ENCODE assay signal across 8 mouse cellular contexts in genomic region chr15:36873058-36873883, GRCm38 (mm10).
A peak's percentile ranks its signal among the peaks of the same experiment; 100 is the strongest.
DNase-seq lines count a peak whose midpoint lies in the region; ATAC-seq and TF ChIP-seq lines count a peak whose summit lies in the region.

No protein-coding gene starts in this region.

- H3K27ac ChIP-seq in embryonic fibroblast, embryonic 13.5 days (ENCODE audit: insufficient read depth, low read length) = peak overlapping the region; percentile 3; the same call in 1 of the 2 replicates
- H3K27ac ChIP-seq in heart, embryonic 16.5 days (ENCODE audit: low read length) = peak overlapping the region; percentile 90
- H3K27ac ChIP-seq in stomach, postnatal 0 days (replicated peaks) = no peak overlapping the region

- no peaks in the 10 kb centered on the region for H3K36me3 ChIP-seq in heart, embryonic 16.5 days (ENCODE audit: control insufficient read depth, insufficient read depth)
- no peaks in the 10 kb centered on the region for H3K36me3 ChIP-seq in stomach, postnatal 0 days (ENCODE audit: control insufficient read depth, insufficient read depth, low read length)

- TF ChIP-seq EP300 in stomach, postnatal 0 days (optimal IDR thresholded peaks at IDR 0.05) = no peak

- no peaks in the 10 kb centered on the region for H3K27me3 ChIP-seq in heart, embryonic 16.5 days (ENCODE audit: control insufficient read depth, insufficient read depth, low read length)
- no peaks in the 10 kb centered on the region for H3K27me3 ChIP-seq in stomach, postnatal 0 days (ENCODE audit: control insufficient read depth, insufficient read depth, low read length)

- WGBS in heart, embryonic 16.5 days = 15% methylated on average over 10 of the region's 10 CpGs
- WGBS in stomach, postnatal 0 days = 10% methylated on average over 10 of the region's 10 CpGs

- TF ChIP-seq CTCF in embryonic fibroblast, embryonic 13.5 days (IDR thresholded peaks at IDR 0.05; ENCODE audit: borderline replicate concordance, insufficient read depth, low read length) = no peak
- no peak for TF ChIP-seq CTCF in stomach, postnatal 0 days (IDR thresholded peaks at IDR 0.05; ENCODE audit: low read depth)

- TF ChIP-seq POLR2A in embryonic fibroblast, embryonic 13.5 days (IDR thresholded peaks at IDR 0.05; ENCODE audit: low read depth, low read length) = no peak

- H3K4me3 ChIP-seq in embryonic fibroblast, embryonic 13.5 days (ENCODE audit: insufficient read depth, low read length) = no peak overlapping the region
- H3K4me3 ChIP-seq in heart, embryonic 16.5 days (ENCODE audit: low read length) = peak overlapping the region; percentile 24
- no peak overlapping the region for H3K4me3 ChIP-seq in stomach, postnatal 0 days (ENCODE audit: low read depth, low read length)

- peak overlapping the region; percentile 52 for H3K9ac ChIP-seq in heart, embryonic 16.5 days (ENCODE audit: low read length)
- no peak overlapping the region; the same call in none of the 2 replicates for H3K9ac ChIP-seq in stomach, postnatal 0 days (ENCODE audit: low read length)

- ATAC-seq in heart, embryonic 16.5 days (replicated peaks; ENCODE audit: extremely low read depth, insufficient read depth, low FRiP score) = peak; percentile 94
- peak; percentile 33 for ATAC-seq in stomach, postnatal 0 days (ENCODE audit: low FRiP score, low TSS enrichment)

- peak overlapping the region; percentile 44 for H3K4me2 ChIP-seq in heart, embryonic 16.5 days (ENCODE audit: low read depth, low read length)
- peak overlapping the region; percentile 12; the same call in 1 of the 2 replicates for H3K4me2 ChIP-seq in stomach, postnatal 0 days (replicated peaks; ENCODE audit: low read depth)

- no peaks in the 10 kb centered on the region for H3K9me3 ChIP-seq in heart, embryonic 16.5 days (replicated peaks; ENCODE audit: control insufficient read depth, low read length)
- H3K9me3 ChIP-seq in stomach, postnatal 0 days (ENCODE audit: control insufficient read depth, low read length) = no peaks in the 10 kb centered on the region

- H3K4me1 ChIP-seq in embryonic fibroblast, embryonic 13.5 days (ENCODE audit: control insufficient read depth, insufficient read depth, low read length) = peaks cover 12% of the 10 kb centered on the region; the same call in 1 of the 2 replicates
- peaks cover 43% of the 10 kb centered on the region for H3K4me1 ChIP-seq in heart, embryonic 16.5 days (ENCODE audit: control insufficient read depth, insufficient read depth, low read length)
- peaks cover 7% of the 10 kb centered on the region for H3K4me1 ChIP-seq in stomach, postnatal 0 days (replicated peaks; ENCODE audit: control insufficient read depth, insufficient read depth)

- peak; percentile 23 for DNase-seq in right cerebral cortex, postnatal 14 days
- no peak for DNase-seq in right cerebral cortex, adult 18-20 months
- DNase-seq in kidney, postnatal 10 days = peak; percentile 82
- peak; percentile 91 for DNase-seq in lung, postnatal 36 days
- DNase-seq in stomach, postnatal 0 days (ENCODE audit: low spot score) = peak; percentile 61
- no peak for DNase-seq in spleen, postnatal 4 days (ENCODE audit: low spot score in 2 of 2)

Comparison
In these comparisons a context has a peak if more than half of its experiments do, and no peak if none do; other contexts are left out.
1. DNase-seq: peak in right cerebral cortex, postnatal 14 days (single experiment), kidney, postnatal 10 days (single experiment), lung, postnatal 36 days (single experiment) and stomach, postnatal 0 days (single experiment); none in right cerebral cortex, adult 18-20 months (single experiment) and spleen, postnatal 4 days (0 of 2).